Mouse (Mus musculus): Measurements from ENCODE around the gene Slc22a23. TPM values are rescaled to one million over a fixed set of nuclear protein-coding genes. Genes with fewer than 3 reads are reported as not detected.

Gene Slc22a23
- polyA plus RNA-seq, 1 experiment from 2014 or later: 7.8 TPM

- H3K36me3 ChIP-seq (ENCODE audit: control insufficient read depth, insufficient read depth, low read length): no peaks in the 10 kb centered on the region
- WGBS: 87% methylated on average over 3 of the region's 3 CpGs
- no peaks in the 10 kb centered on the region for H3K27me3 ChIP-seq (ENCODE audit: control insufficient read depth, insufficient read depth, low read length)
- H3K4me3 ChIP-seq (ENCODE audit: control insufficient read depth in 1 of 2, insufficient read depth in 1 of 2, low read depth in 1 of 2, low read length in 2 of 2): no peak overlapping the region
- no peak for ATAC-seq (ENCODE audit: insufficient number of reproducible peaks, insufficient read depth, low FRiP score, low read depth)
- no peak overlapping the region for H3K27ac ChIP-seq (replicated peaks in 1 of 2; ENCODE audit: control insufficient read depth in 1 of 2, insufficient read depth in 1 of 2, low read depth in 2 of 2, low read length in 2 of 2)
- no peaks in the 10 kb centered on the region for H3K4me1 ChIP-seq (ENCODE audit: control insufficient read depth in 2 of 2, insufficient read depth in 2 of 2, low read length in 2 of 2)
- no peaks in the 10 kb centered on the region for H3K9me3 ChIP-seq (ENCODE audit: control insufficient read depth, low read length)
- no peak overlapping the region for H3K4me2 ChIP-seq (ENCODE audit: low read length)
- no peak overlapping the region for H3K9ac ChIP-seq (ENCODE audit: low read length)
These were observed 79.9 kb downstream of the Slc22a23 start for GRCm38 (mm10) chr13:34265022-34265565.

GRCm38 (mm10) chr13:34264508-34264907 is 80.5 kb downstream of the Slc22a23 start:
- Histone ChIP-seq H3K9me3 (ENCODE audit: control insufficient read depth, low read length) (no peaks in the 10 kb centered on the region), H3K27ac (replicated peaks in 1 of 2; ENCODE audit: control insufficient read depth in 1 of 2, insufficient read depth in 1 of 2, low read depth in 2 of 2, low read length in 2 of 2) (no peak overlapping the region), H3K4me1 (ENCODE audit: control insufficient read depth in 2 of 2, insufficient read depth in 2 of 2, low read length in 2 of 2) (no peaks in the 10 kb centered on the region), H3K9ac (ENCODE audit: low read length) (no peak overlapping the region), H3K27me3 (ENCODE audit: control insufficient read depth, insufficient read depth, low read length) (no peaks in the 10 kb centered on the region), H3K36me3 (ENCODE audit: control insufficient read depth, insufficient read depth, low read length) (no peaks in the 10 kb centered on the region), H3K4me2 (ENCODE audit: low read length) (no peak overlapping the region), H3K4me3 (ENCODE audit: control insufficient read depth in 1 of 2, insufficient read depth in 1 of 2, low read depth in 1 of 2, low read length in 2 of 2) (no peak overlapping the region)
- 87% methylated on average over 2 of the region's 2 CpGs for WGBS
- no peak for ATAC-seq (ENCODE audit: insufficient number of reproducible peaks, insufficient read depth, low FRiP score, low read depth)

GRCm38 (mm10) chr13:34258765-34259164 is 86.2 kb downstream of the Slc22a23 start:
- H3K9ac ChIP-seq (ENCODE audit: low read length): no peak overlapping the region
- no peaks in the 10 kb centered on the region for H3K36me3 ChIP-seq (ENCODE audit: control insufficient read depth, insufficient read depth, low read length)
- H3K27ac ChIP-seq (replicated peaks in 1 of 2; ENCODE audit: control insufficient read depth in 1 of 2, insufficient read depth in 1 of 2, low read depth in 2 of 2, low read length in 2 of 2): no peak overlapping the region
- no peaks in the 10 kb centered on the region for H3K27me3 ChIP-seq (ENCODE audit: control insufficient read depth, insufficient read depth, low read length)
- peaks cover 5 to 14% of the 10 kb centered on the region in 2 experiments for H3K4me1 ChIP-seq (ENCODE audit: control insufficient read depth in 2 of 2, insufficient read depth in 2 of 2, low read length in 2 of 2)
- ATAC-seq (ENCODE audit: insufficient number of reproducible peaks, insufficient read depth, low FRiP score, low read depth): no peak
- no peak overlapping the region for H3K4me3 ChIP-seq (ENCODE audit: control insufficient read depth in 1 of 2, insufficient read depth in 1 of 2, low read depth in 1 of 2, low read length in 2 of 2)
- no peak overlapping the region for H3K4me2 ChIP-seq (ENCODE audit: low read length)
- WGBS: 91% methylated on average over 3 of the region's 3 CpGs
- H3K9me3 ChIP-seq (ENCODE audit: control insufficient read depth, low read length): no peaks in the 10 kb centered on the region

- no peaks in the 10 kb centered on the region for H3K9me3 ChIP-seq (ENCODE audit: control insufficient read depth, low read length)
- no peaks in the 10 kb centered on the region for H3K27me3 ChIP-seq (ENCODE audit: control insufficient read depth, insufficient read depth, low read length)
- 88% methylated on average over 7 of the region's 7 CpGs for WGBS
- no peak overlapping the region for H3K27ac ChIP-seq (replicated peaks in 1 of 2; ENCODE audit: control insufficient read depth in 1 of 2, insufficient read depth in 1 of 2, low read depth in 2 of 2, low read length in 2 of 2)
- H3K4me1 ChIP-seq (ENCODE audit: control insufficient read depth in 2 of 2, insufficient read depth in 2 of 2, low read length in 2 of 2): peaks cover 5 to 14% of the 10 kb centered on the region in 2 experiments
- H3K9ac ChIP-seq (ENCODE audit: low read length): no peak overlapping the region
- no peak overlapping the region for H3K4me3 ChIP-seq (ENCODE audit: control insufficient read depth in 1 of 2, insufficient read depth in 1 of 2, low read depth in 1 of 2, low read length in 2 of 2)
- ATAC-seq (ENCODE audit: insufficient number of reproducible peaks, insufficient read depth, low FRiP score, low read depth): no peak
- H3K4me2 ChIP-seq (ENCODE audit: low read length): no peak overlapping the region
- no peaks in the 10 kb centered on the region for H3K36me3 ChIP-seq (ENCODE audit: control insufficient read depth, insufficient read depth, low read length)
These were observed 87.8 kb downstream of the Slc22a23 start for GRCm38 (mm10) chr13:34257177-34257576.

GRCm38 (mm10) chr13:34256676-34257075 is 88.3 kb downstream of the Slc22a23 start:
- no peak overlapping the region for H3K9ac ChIP-seq (ENCODE audit: low read length)
- no peaks in the 10 kb centered on the region for H3K9me3 ChIP-seq (ENCODE audit: control insufficient read depth, low read length)
- no peak for ATAC-seq (ENCODE audit: insufficient number of reproducible peaks, insufficient read depth, low FRiP score, low read depth)
- no peak overlapping the region for H3K27ac ChIP-seq (replicated peaks in 1 of 2; ENCODE audit: control insufficient read depth in 1 of 2, insufficient read depth in 1 of 2, low read depth in 2 of 2, low read length in 2 of 2)
- H3K36me3 ChIP-seq (ENCODE audit: control insufficient read depth, insufficient read depth, low read length): no peaks in the 10 kb centered on the region
- WGBS: 93% methylated on average over 2 of the region's 2 CpGs
- peaks cover 5 to 14% of the 10 kb centered on the region in 2 experiments for H3K4me1 ChIP-seq (ENCODE audit: control insufficient read depth in 2 of 2, insufficient read depth in 2 of 2, low read length in 2 of 2)
- H3K4me3 ChIP-seq (ENCODE audit: control insufficient read depth in 1 of 2, insufficient read depth in 1 of 2, low read depth in 1 of 2, low read length in 2 of 2): no peak overlapping the region
- no peaks in the 10 kb centered on the region for H3K27me3 ChIP-seq (ENCODE audit: control insufficient read depth, insufficient read depth, low read length)
- H3K4me2 ChIP-seq (ENCODE audit: low read length): no peak overlapping the region

GRCm38 (mm10) chr13:34255297-34255696 is 89.7 kb downstream of the Slc22a23 start:
- H3K9me3 ChIP-seq (ENCODE audit: control insufficient read depth, low read length): no peaks in the 10 kb centered on the region
- no peaks in the 10 kb centered on the region for H3K27me3 ChIP-seq (ENCODE audit: control insufficient read depth, insufficient read depth, low read length)
- H3K4me1 ChIP-seq (ENCODE audit: control insufficient read depth in 2 of 2, insufficient read depth in 2 of 2, low read length in 2 of 2): peaks cover 5 to 14% of the 10 kb centered on the region in 2 experiments
- ATAC-seq (ENCODE audit: insufficient number of reproducible peaks, insufficient read depth, low FRiP score, low read depth): no peak
- H3K4me2 ChIP-seq (ENCODE audit: low read length): no peak overlapping the region
- WGBS: 61% methylated on average over 3 of the region's 3 CpGs
- H3K4me3 ChIP-seq (ENCODE audit: control insufficient read depth in 1 of 2, insufficient read depth in 1 of 2, low read depth in 1 of 2, low read length in 2 of 2): no peak overlapping the region
- no peak overlapping the region for H3K9ac ChIP-seq (ENCODE audit: low read length)
- H3K27ac ChIP-seq (replicated peaks in 1 of 2; ENCODE audit: control insufficient read depth in 1 of 2, insufficient read depth in 1 of 2, low read depth in 2 of 2, low read length in 2 of 2): no peak overlapping the region; a peak in 1 of 4 replicates
- no peaks in the 10 kb centered on the region for H3K36me3 ChIP-seq (ENCODE audit: control insufficient read depth, insufficient read depth, low read length)

- WGBS: 38% methylated on average over 5 of the region's 5 CpGs
- H3K9ac ChIP-seq (ENCODE audit: low read length): 0 out of 2 replicates have a peak overlapping the region, but pooled peaks have one; percentile 12
- H3K4me1 ChIP-seq (ENCODE audit: control insufficient read depth in 2 of 2, insufficient read depth in 2 of 2, low read length in 2 of 2): peaks cover 5 to 14% of the 10 kb centered on the region in 2 experiments
- peak overlapping the region; percentile 35 to 61; a peak in 2 of 4 replicates for H3K27ac ChIP-seq (replicated peaks in 1 of 2; ENCODE audit: control insufficient read depth in 1 of 2, insufficient read depth in 1 of 2, low read depth in 2 of 2, low read length in 2 of 2)
- H3K4me2 ChIP-seq (ENCODE audit: low read length): peak overlapping the region; percentile 13; the same call in 1 of the 2 replicates
- no peaks in the 10 kb centered on the region for H3K9me3 ChIP-seq (ENCODE audit: control insufficient read depth, low read length)
- no peak overlapping the region for H3K4me3 ChIP-seq (ENCODE audit: control insufficient read depth in 1 of 2, insufficient read depth in 1 of 2, low read depth in 1 of 2, low read length in 2 of 2)
- H3K36me3 ChIP-seq (ENCODE audit: control insufficient read depth, insufficient read depth, low read length): no peaks in the 10 kb centered on the region
- 0 out of 2 replicates have a peak, but pooled peaks have one; percentile 29 for ATAC-seq (ENCODE audit: insufficient number of reproducible peaks, insufficient read depth, low FRiP score, low read depth)
- H3K27me3 ChIP-seq (ENCODE audit: control insufficient read depth, insufficient read depth, low read length): no peaks in the 10 kb centered on the region
These were observed 90.3 kb downstream of the Slc22a23 start for GRCm38 (mm10) chr13:34254691-34255090.

GRCm38 (mm10) chr13:34253736-34254135 is 91.2 kb downstream of the Slc22a23 start:
- H3K27me3 ChIP-seq (ENCODE audit: control insufficient read depth, insufficient read depth, low read length): no peaks in the 10 kb centered on the region
- no peaks in the 10 kb centered on the region for H3K36me3 ChIP-seq (ENCODE audit: control insufficient read depth, insufficient read depth, low read length)
- H3K27ac ChIP-seq (replicated peaks in 1 of 2; ENCODE audit: control insufficient read depth in 1 of 2, insufficient read depth in 1 of 2, low read depth in 2 of 2, low read length in 2 of 2): no peak overlapping the region
- H3K9me3 ChIP-seq (ENCODE audit: control insufficient read depth, low read length): no peaks in the 10 kb centered on the region
- no peak overlapping the region for H3K4me3 ChIP-seq (ENCODE audit: control insufficient read depth in 1 of 2, insufficient read depth in 1 of 2, low read depth in 1 of 2, low read length in 2 of 2)
- peaks cover 14 to 23% of the 10 kb centered on the region in 2 experiments for H3K4me1 ChIP-seq (ENCODE audit: control insufficient read depth in 2 of 2, insufficient read depth in 2 of 2, low read length in 2 of 2)
- WGBS: 88% methylated on average over 3 of the region's 3 CpGs
- H3K4me2 ChIP-seq (ENCODE audit: low read length): no peak overlapping the region
- H3K9ac ChIP-seq (ENCODE audit: low read length): no peak overlapping the region
- ATAC-seq (ENCODE audit: insufficient number of reproducible peaks, insufficient read depth, low FRiP score, low read depth): no peak
